Mouse (Mus musculus) right cerebral cortex, adult 2 months (tissue): ENCODE data around the gene Ppara.

Experiments used
- DNase-seq, 2 experiments: peaks; one replicate each; pipeline ENCODE4 v3.0.0; 2021 to 2022; ENCODE audit warnings: low spot score in 2 of 2

Gene Ppara

GRCm38 (mm10) chr15:85806886-85807285 lies 72.1 kb downstream of the Ppara start:
- no peak for DNase-seq

GRCm38 (mm10) chr15:85807404-85807803 lies 72.6 kb downstream of the Ppara start:
- no peak for DNase-seq

GRCm38 (mm10) chr15:85808031-85808430 lies 73.2 kb downstream of the Ppara start:
- no peak for DNase-seq

DNA sequence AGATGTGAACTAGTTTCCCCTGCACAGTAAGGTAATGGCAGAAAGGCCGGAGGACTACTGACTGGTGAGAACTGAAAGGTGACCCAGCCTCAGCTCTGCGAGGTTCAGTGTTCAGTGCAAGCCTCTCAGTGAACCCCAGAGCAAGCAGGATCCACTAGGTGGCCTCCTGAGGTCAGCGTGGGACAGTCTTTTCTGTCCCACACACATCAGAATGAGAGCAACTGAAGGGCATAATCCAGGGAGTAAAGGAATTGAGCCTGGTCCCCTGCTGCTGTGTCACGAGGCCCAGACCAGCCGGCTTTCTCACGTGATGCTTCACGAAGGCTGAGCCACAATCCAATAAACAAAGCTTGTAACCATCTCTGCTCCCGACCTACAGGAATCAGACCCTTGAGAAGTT lies 73.7 kb downstream of the Ppara start:
- DNase-seq: no peak

- DNase-seq: no peak
Observed at GRCm38 (mm10) chr15:85809091-85809490, 74.3 kb downstream of the Ppara start.

- DNase-seq: peak in 1 of 2 experiments; percentile 11
Observed at GRCm38 (mm10) chr15:85810462-85810805, 75.7 kb downstream of the Ppara start.

- DNase-seq: peak; percentile 78 to 86
Observed at GRCm38 (mm10) chr15:85810806-85811521, 76.2 kb downstream of the Ppara start.

DNA sequence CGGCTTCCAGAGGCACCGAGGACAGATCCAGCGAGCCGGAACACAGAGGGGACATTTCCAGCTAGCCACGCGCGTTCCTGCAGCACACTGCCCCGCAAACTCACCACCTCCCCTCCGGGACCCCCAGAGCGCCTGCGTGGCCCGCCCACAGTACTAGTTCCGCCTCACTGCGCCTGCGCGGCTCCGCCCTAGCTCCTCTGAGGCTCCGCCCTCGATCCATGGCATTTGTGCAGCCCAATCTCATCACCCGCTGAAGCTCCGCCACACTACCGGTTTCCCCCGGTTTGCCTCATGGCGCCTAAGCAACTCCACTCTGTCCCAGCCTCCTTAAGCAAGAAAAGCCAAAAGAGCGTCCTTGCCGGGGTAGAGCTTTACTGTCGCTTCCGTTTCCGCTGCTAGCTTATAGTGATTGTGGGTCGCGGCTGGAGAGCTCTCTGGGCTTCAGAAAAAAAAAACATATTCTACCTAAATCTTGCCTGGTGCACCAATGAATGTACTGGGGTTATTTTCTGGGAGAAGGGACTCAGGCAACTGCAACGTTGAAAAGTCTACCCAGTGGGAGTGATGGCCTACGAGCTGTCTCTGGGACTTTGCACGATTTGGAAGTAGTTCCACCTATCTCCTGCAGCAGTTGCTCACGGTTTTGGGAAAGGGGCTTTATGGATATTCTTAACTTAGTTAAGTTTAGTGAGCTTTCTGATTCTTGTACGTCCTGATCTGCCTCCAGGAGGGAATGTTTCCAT lies 76.9 kb downstream of the Ppara start, which contains the start of gene Cdpf1:
TSS of gene Cdpf1 (minus strand) at position 163 of the 743 bp plus-strand sequence.
- peak; percentile 99 for DNase-seq

DNA sequence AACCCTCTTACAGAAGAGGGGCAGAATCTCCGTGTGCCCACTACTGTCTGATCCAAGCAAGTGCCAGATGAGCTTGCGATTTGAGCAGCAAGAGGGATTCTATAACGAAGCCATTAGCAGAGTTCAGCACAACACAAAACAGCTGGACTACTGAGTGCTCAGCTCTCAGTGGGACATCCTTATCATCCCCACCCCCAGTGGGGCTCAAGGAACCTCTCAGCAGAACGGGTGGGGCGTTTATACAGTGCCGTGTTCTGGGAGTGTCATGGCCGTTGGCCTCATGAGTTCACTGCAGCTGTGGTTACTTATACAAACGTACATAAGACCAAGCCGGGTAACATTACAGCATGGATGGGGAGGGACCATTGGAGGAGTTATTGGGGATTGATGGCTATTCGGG lies 78.6 kb downstream of the Ppara start:
- DNase-seq: no peak

DNA sequence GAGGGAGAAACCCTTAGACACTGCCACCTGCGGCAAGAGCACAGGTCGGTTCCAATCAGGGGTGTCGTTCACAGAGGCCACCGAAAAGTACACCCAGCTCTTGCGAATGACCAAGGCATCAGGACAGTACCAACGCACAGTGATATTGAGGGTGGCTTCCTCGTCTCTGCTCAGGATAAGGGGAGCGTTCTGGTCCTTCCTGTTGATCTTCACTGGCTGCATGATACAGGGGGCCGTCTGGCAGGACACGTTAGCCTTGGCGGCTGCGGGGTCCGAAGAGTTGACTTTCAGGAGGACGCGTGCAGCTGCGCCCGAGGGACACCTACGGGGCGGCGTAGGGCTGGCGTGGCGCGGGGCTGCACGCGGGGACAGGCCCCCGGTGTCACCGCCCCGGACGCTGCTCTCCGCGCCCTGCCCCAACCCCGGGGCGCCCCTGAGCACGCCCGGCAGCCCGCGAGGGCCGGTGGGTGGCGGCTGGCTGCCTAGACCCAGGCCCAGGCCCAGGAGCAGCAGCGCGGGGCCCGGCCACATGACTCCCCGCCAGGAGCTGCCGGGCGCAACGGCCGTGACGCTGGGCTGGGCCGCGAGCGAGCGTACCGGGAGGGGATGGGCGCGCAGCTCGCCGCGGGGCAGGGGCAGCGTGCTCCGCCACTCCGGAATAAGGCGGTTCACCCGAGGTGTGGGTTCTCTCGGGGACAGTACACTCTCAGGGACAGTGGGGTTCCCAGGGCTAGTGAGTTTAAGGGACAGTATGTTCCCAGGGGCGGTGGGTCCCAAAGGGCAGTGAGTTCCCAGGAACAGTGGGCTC lies 86.6 kb downstream of the Ppara start, which contains the start of gene Pkdrej:
TSS of gene Pkdrej (minus strand) at position 532 of the 808 bp plus-strand sequence.
- peak; percentile 25 to 27 for DNase-seq

DNA sequence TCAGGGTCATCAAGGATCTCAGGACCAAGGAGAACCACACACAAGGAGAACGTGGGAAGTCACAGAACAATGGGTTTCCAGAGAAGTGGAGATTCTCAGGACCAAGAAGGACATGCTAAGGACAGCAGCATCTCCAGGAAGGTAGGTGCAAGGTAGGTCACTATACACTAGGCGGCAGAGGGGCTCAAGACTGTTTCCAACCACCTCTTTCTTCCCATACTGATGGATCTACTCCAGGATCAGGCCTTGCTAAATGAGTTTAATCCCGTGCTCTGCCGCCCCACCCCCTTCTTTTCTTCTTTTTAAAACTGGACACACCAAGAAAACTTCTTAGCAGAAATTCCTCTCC lies 87.2 kb downstream of the Ppara start:
- DNase-seq: no peak

DNA sequence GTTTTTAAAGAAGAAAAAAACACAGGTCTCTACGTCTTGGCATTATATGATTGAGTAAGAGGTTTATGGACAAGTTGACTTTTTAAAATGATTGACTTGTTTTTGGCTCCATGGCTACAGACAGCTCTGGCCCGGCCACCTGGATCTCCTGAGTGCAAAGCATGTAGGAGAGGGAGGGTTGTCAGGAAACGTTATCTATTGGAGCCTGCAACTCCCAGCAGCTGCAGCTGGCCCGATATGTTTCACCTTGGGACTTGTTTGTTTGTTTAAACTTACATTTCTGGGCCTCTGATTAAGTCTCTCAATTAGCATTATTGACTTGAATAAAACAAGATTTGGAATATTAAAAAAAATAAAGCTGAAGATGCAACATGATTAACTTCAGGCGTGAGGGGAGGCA lies 91.9 kb downstream of the Ppara start:
- DNase-seq: no peak

- DNase-seq: no peak
Observed at GRCm38 (mm10) chr15:85828071-85828470, 93.3 kb downstream of the Ppara start.

DNA sequence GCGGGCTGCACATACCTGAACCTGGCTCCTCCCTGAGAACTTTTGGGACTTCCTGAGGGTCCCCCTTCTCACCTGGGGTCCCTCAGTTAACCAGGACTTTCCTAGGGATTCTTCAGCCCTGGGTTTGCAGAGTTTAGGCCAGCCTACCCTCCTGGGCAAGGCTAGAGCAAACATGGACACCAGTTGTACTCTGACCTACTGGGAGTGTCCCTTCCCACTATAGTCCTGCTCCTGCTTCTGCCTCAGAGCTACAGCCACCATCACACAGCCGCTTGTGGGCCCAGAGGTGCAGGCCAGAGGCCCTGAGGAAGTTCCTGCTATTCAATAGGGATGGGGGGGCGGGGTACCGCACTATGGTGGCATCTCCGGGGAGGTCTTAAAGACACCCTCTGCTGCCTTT lies 94.7 kb downstream of the Ppara start:
- DNase-seq: no peak

DNA sequence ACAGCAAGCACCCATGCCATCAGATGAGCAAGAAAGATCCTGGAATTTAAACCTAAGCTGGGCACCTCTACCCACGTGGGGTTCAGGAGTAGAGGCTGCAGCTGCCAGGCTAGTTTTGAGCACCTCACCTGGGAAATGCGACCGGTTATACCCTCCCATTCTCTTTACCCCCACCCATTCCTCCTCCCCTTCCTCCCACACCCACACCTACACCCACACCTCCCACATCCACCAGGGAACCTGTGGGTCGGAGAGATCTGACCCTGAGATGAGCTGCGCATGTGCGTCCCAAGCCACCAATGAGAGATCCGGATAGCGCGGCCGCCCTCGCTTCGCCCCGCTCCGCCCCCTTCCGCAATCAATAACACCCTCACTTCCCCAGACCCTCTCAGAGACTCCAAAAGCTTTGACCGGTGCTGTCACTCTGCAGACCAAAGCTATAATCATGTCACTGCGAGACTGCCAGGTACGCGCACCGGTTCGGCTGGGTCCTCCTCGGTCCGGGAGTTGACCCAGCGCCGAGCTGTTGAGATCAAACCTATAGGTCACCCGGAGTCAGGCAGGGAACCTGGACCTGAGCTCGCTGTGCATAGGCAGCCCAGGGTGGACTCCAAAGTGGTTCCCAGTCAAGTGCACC lies 97.3 kb downstream of the Ppara start, which contains the start of gene Ttc38:
TSS of gene Ttc38 (plus strand) at position 353 of the 637 bp plus-strand sequence.
- DNase-seq: peak; percentile 80 to 89

DNA sequence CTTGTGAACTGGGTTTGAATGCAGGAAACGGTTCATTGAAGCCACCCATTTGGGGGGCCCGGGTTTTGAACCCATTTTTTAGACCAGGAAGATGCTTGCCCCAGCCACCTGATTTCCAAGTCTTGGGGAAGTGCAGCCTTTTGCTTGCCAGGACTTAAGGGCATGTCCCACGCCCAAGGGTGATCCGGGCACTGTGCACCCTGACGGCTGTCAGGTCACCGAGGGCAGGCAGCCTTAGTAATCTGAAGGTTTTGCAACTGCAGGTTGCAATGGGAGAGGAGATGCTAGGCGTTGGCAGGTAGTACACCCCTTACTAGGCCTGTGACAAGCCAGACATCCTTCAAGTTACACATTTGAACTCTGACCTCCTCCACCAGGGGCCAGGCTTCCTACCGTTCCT lies 97.8 kb downstream of the Ppara start:
- no peak for DNase-seq

DNA sequence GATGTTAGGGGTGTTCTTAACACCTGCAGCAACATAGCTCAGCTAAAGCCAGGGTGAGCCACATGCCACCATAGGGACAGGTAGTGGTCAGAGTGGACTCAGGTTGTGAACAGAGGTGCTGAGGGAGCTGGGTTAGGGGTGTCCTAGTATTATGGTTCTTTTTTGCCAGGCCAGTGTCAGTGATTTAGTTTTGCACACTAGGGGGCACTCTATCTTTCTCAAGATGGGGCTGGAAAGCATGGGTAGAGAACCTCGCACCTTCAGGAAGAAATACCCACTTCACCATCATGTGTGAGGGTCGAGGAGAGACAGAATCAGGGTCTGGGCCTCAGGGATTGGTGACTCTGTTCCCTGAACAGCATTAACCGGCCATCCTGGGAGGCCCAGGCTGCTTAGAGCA lies 100.6 kb downstream of the Ppara start:
- DNase-seq: no peak

- no peak for DNase-seq
Observed at GRCm38 (mm10) chr15:85836887-85837286, 102.1 kb downstream of the Ppara start.

- no peak for DNase-seq
Observed at GRCm38 (mm10) chr15:85840983-85841382, 106.2 kb downstream of the Ppara start.

DNA sequence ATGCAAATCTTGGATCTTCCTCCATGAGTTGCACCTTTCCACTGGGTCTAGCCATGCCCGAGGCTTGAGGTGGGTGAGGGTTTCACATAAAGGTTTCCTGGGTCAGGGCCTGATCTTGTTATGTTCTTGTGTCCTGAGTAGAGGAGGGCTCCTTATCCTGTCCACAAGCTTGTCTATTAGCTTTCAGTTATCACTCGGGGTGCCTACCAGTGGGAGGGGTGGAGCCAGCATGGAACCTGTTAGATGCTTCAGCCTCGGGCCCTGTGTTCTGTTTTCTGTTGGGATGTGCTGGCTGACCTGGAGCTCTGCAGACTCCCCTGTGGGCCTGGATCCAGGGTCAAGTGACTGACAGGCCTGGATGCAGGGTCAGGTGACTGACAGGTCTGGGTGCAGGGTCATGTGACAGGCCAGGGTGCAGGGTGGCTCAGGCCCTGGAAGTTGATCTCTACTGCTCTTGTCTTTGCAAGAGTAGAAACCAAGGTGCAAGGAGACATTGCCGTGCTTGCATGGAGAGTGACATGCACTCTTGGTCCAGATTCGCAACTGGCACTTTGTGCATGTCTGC lies 107.1 kb downstream of the Ppara start:
- DNase-seq: no peak

GRCm38 (mm10) chr15:85845071-85845470 lies 110.3 kb downstream of the Ppara start:
- no peak for DNase-seq
